19 mouse cellular contexts compared by ENCODE assay signal in the genomic region with DNA sequence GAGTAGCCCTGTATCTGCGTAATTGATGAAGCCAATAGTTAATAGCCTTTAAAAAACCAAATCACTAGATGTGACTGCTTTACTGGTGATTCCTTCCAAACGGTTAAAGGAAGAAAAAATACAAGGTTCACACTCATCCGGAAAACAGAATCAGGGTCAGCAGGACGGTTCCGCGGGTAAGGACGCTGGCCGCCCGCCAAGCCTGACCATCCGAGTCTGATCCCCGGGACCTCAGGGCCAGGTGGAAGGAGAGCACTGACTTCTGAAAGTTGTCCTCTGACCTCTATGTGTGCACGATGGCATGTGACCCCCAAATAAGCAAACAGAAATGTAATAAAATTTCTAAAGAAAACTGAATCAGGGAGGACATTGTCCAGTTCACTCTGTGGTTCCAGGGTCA. TPM values are rescaled to one million over a fixed set of nuclear protein-coding genes. Genes with fewer than 3 reads are reported as not detected.
"Had no signal": no experiment of that assay in that cellular context is flagged by ENCODE, and none has a peak within 500 bp of the region (broad histone marks: within the 10 kb centered on the region; RNA-seq: fewer than 3 reads in every experiment).

No protein-coding gene starts in this region.

- H3K36me3 ChIP-seq: limb, embryonic 12.5 days; midbrain, embryonic 13.5 days had no signal

- ATAC-seq: intestine, postnatal 0 days; lung, postnatal 0 days; midbrain, embryonic 13.5 days had no signal

- H3K4me2 ChIP-seq: limb, embryonic 12.5 days; midbrain, embryonic 13.5 days had no signal

- H3K9ac ChIP-seq: limb, embryonic 12.5 days; liver, embryonic 14.5 days; midbrain, embryonic 13.5 days had no signal

- DNase-seq: lung, adult 2 months; lung, postnatal 36 days; thymus, postnatal 36 days had no signal

- H3K27me3 ChIP-seq: limb, embryonic 12.5 days; midbrain, embryonic 13.5 days had no signal

- H3K4me3 ChIP-seq: left cerebral cortex, adult 2 months; limb, embryonic 12.5 days; midbrain, embryonic 13.5 days had no signal

- H3K9me3 ChIP-seq: limb, embryonic 12.5 days; midbrain, embryonic 13.5 days had no signal

- H3K4me1 ChIP-seq: limb, embryonic 12.5 days; midbrain, embryonic 13.5 days had no signal

- H3K27ac ChIP-seq: kidney, postnatal 0 days; left cerebral cortex, adult 2 months; limb, embryonic 12.5 days; liver, embryonic 14.5 days; midbrain, embryonic 13.5 days had no signal

RNA-seq across cellular contexts. Expression of a gene that starts 43.3 kb away (rescaled TPM):
- total RNA-seq: layer of hippocampus, postnatal 25 days; left cerebral cortex, adult 2 months; left cerebral cortex, postnatal 14 days; liver, adult 2 months; megakaryocyte progenitor cell, adult 5-6 weeks; midbrain, postnatal 0 days; neutrophil, adult 5-6 weeks had no signal
- polyA plus RNA-seq: intestine, postnatal 0 days; kidney, postnatal 0 days; limb, embryonic 12.5 days; liver, adult 2 months; liver, embryonic 14.5 days; lung, adult 2 months; lung, postnatal 0 days; midbrain, embryonic 13.5 days; midbrain, postnatal 0 days; neural tube, embryonic 11.5 days; stomach, embryonic 14.5 days; thymus, postnatal 0 days had no signal
